Mouse (Mus musculus) mesoderm, embryonic 11.5 days (tissue): ENCODE results near the gene Zfp827.

Experiments
- DNase-seq: peaks from one replicate; pipeline ENCODE4 v3.0.0-alpha.2; 2012; ENCODE audit warnings: low read depth, low spot score

Gene Zfp827

DNA sequence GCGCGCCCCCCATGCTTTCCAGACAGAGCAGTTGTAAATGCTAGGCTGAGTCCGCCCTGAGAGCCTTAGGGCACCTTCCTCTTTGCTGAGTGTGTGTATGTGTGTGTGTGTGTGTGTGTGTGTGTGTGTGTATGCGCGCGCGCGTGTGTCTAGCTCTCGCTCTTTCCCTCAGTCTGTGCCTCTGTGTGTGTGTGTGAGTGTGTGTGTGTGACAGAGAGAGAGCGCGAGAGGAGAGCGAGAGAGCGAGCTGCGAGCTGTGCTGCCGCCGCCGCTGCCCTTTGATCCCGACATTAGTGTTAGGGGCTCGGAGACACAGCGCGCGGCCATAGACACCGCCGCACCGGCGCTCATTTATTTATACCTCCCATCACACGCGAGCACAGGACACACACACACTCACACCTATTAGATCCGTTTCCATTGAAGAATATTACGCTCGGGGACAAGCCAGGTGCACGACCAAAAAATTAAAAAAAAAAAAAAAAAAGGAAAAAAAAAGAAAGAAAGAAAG, at the start of gene Zfp827:
Zfp827 (plus strand) TSS at position 461 of the 511 bp plus-strand sequence.
- peak; percentile 88 for DNase-seq

DNA sequence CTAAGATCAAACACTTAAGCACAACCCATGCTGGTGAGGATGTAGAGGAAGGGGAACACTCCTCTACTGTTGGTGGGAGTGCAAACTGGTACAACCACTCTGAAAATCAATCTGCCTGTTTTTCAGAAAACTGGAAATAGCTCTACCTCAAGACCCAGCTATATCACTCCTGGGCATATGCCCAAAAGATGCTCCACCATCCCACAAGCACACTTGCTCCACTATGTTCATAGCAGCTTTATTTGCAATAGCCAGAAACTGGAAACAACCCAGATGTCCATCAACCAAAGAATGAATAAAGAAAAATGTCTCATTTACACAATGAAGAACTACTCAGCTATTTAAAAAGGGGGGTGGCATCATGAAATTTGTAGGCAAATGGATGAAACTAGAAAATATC, 23.9 kb upstream of the Zfp827 start:
- no peak for DNase-seq

DNA sequence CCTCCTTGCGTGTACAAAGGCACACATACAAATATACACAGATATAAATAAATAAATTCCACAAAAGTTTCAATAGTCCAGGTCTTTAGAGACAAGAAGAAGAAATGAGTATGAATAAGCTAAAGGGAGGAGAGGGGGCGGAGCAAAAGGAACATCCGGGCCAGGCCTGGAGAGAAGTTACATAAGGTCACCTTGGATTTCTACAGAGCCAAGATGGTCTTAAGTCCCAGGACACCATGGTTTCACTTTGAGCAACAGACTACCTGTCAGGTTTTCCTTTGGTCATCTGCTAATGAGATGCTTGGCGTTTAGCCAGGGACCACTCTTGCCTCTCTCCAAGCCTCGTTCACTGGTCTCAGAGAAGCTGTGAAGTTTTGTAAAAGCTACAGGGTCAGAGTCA, 13.2 kb upstream of the Zfp827 start:
- no peak for DNase-seq

- no peak for DNase-seq
Measured at GRCm38 (mm10) chr8:79016076-79016475, 12.2 kb upstream of the Zfp827 start.

- no peak for DNase-seq
Measured at GRCm38 (mm10) chr8:79016583-79016982, 11.7 kb upstream of the Zfp827 start.

DNA sequence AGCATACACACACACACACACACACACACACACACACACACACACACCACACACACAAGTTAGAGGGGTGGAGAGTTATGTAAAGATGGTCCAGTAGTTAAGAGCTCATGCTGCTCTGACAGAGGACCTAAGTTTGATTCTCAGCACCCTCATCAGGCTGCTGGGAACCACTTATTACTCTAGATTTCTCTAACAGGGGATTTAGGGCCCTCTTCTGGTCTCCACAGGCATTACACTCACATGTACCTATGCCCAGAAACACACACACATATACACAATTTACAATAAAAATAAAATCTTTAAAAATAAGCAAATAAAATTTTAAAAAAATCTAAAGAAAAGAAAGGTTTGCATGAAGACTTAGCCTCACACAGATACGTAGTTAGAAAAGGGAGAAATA, 4.3 kb upstream of the Zfp827 start:
- no peak for DNase-seq

DNA sequence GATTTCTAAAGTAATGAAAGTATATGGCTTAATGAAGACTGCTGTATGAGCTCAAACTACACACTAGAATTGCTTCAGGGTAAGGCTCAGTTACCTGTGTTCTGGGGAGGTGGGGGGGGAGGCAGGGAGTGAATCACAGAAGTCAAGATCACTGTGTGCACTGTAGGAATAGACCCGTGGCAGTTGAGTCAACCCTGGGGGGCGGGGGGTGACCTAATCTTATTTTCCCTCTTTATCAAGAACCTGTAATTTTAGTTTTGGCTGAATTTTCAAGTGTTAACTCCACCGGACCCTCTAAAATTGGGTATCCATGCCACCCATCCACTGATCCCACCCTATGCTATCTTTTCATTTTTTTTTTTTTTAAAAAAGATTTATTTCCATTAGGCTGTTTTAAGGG, 918 bp upstream of the Zfp827 start:
- no peak for DNase-seq

GRCm38 (mm10) chr8:79028541-79029395, 531 bp downstream of the Zfp827 start:
- DNase-seq = peak; percentile 60

GRCm38 (mm10) chr8:79029396-79030325, 1.4 kb downstream of the Zfp827 start:
- DNase-seq = peak; percentile 90

- DNase-seq = peak; percentile 87
Measured at GRCm38 (mm10) chr8:79030326-79031265, 2.4 kb downstream of the Zfp827 start.

- DNase-seq = no peak
Measured at GRCm38 (mm10) chr8:79037532-79037931, 9.3 kb downstream of the Zfp827 start.

GRCm38 (mm10) chr8:79037991-79038390, 9.8 kb downstream of the Zfp827 start:
- DNase-seq = no peak

DNA sequence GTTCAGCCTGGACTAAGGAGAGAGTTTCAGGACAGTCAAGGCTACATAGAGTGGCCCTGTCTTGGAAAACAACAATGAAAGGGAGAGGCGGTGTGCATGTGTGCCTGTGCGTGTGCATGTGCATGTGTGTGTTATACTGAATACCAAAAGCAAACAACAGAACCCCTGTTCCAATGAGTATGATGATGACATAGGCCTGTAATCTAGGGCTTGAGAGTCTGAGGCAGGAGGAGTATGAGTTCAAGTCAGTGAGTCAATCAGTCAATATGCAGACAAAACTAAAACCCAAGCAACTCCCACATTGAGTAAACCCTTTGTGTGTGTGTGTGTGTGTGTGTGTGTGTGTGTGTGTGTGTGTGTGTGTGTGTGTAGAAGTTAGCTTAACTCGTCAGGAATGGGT, 13.2 kb downstream of the Zfp827 start:
- no peak for DNase-seq

DNA sequence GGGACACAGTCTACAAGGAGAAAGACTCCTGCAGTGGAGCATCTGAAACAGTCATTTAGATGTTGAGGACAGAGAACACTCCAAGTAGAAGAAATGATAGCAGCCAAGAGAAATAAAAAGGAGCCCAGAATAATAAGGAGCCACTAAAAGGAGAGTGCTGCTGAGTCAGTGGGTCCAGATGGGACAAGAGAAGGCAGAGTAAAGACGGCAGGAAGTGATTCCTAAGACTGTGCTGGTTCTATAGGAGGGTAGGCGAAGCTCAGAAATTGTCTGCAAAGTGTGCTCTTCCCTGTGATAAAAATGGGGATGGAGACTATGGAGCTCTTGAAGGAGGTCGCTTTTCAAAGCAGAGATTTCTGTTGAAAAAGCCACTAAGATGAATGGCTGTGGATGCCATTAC, 14.0 kb downstream of the Zfp827 start:
- DNase-seq = no peak

DNA sequence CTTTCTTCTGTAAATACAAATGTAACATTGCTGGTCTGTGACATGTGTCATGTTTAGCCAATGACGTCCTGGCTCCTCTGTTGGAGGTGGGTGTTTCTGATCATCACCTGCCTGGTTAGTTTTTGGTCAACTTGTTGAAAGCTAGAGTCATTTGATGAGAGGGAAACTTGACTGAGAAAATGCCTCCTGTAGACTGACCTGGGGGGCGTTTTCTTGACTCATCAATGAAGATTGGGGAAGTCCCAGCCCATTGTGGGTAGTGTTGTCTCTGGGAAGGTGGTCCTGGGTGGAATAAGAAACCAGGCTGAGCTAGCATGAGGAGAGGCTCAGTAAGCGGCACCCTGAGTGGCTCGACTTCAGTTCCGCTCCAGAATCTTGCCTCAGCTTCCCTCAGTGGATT, 16.4 kb downstream of the Zfp827 start:
- DNase-seq = no peak

DNA sequence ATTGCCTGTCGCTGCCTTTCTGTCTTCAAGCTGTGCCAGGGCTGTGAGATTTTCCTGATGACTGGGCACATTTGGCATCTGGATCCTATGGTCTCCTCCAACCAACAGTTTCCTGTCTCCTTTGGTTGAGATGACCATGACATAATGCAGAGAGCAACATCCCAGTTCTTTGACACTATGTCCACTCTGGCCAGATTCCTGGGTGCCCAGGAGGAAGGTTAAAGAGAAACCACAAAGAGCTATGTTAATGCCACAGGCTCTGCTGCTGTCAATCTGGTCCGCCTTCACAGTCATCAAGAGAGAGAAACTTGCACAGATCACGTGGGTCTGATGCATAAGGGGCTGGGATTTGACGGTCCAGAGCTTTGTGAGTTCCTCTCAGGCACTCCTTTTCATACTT, 18.4 kb downstream of the Zfp827 start:
- DNase-seq = no peak

DNA sequence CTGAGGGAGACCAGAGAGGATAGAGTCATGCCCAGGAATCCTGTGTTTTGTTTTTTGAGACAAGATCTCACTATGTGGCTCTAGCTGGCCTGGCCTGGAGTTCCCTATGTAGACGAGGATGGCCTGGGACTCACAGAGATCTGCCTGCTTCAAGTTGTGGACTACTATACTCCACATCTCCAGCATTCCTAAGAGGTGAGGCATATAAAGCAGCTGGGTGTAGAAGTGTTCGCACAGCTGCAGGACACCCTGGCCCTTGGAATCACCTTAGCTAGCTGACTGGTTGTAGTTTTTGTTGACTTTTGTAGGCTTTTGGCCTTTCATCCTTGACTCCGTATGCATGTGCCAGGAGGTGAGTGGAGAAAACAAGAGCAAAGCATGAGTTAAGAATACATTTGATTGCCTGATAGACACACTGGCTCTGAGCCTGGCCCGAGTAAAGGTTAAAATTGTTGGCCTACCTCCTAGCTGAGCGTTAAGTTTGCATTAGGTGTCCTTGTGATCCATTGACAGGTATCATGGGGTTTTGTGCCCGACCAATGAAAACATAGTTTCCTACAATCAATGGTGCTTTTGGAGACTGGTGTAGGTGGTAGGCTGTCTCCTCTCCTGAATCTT, 20.3 kb downstream of the Zfp827 start:
- no peak for DNase-seq

DNA sequence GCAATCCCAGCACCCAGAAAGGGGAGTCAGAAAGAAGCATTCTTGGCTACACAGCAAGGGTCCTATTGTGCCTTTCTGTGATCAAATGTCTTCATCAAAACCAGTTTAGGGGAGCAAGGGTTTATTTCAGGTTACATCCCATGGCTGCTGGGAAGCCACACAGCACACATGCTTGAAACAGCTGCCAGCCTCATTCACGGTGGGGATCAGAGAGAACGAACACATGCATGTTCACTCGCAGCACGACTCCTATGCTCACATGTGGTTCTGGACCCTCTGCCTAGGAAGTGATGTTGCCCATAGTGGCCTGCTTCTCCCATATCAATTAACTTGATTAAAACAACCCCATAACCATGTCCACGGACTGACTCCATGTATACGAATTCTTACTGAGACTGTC, 26.0 kb downstream of the Zfp827 start:
- DNase-seq = no peak

GRCm38 (mm10) chr8:79057179-79057578, 28.9 kb downstream of the Zfp827 start:
- DNase-seq = no peak

DNA sequence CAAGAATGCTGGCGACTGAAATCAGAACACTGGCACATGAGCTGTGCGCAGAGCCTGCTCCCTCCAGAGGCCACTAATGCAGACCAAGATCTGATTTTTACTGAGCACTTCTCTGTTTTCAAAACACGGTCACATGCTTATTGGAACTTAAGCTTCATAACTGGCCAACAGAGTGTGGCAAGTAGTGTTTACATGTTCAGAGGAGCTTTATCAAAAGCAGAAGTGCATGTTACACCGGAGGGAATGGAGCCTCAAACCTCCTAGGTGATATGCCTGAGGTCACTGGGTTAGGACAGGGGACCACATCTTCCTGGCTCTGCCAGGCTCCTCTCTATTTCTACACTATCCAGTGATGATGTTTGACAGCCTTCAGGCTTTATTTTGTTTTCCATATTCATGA, 31.1 kb downstream of the Zfp827 start:
- no peak for DNase-seq
